Mouse (Mus musculus): Measurements from ENCODE around the gene Ncstn. TPM values are rescaled to one million over a fixed set of nuclear protein-coding genes. Genes with fewer than 3 reads are reported as not detected.

Ncstn gene
- 100 to 1,000 TPM in 1 of 2 experiments, 10 to 100 TPM in 1; 99.5 to 121 TPM for polyA plus RNA-seq (2017; shearing (Covaris generic))

DNA sequence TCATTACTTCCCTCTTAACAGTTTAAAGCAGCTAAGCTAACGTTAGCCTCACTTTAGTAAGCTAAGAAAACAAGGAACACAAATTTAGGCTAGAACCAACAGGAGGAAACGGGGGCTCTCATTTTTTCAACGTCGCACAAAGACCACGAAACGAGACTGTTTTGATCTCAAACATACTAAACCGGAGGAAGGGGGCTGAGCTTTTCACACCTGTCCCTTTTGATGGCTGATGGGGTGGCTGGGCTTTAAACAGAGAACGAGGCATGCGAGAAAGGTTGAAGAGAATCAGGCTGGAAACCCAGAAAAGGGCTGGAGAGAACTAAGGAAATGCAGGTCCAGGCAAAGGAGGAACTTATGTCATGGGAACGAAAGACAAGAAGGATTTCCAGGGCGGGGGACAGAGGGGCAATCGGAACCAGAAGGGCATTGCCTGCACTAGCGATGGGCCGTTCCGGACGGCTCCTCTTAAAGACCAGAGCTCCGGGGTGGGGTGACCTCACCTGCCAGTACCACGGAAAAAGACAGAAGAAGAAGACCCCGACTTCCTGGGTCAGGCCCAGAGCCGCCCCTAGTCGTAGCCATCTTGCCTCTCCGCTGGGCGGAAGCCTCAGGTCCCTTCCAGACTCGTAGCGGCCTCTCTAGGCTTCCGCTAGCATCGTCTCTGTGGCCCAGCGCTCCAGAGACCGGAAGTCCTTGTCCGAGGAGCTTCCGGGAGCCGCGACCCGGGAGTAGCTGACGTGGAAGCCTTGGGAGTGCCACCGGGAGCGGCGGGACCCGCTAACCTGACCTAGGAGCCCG, at the start of gene Ncstn, which contains the start of gene Copa:
Ncstn (minus strand) TSS at position 695 of the 798 bp plus-strand sequence.
Copa (plus strand) TSS at position 429 of the 798 bp plus-strand sequence.

DNA sequence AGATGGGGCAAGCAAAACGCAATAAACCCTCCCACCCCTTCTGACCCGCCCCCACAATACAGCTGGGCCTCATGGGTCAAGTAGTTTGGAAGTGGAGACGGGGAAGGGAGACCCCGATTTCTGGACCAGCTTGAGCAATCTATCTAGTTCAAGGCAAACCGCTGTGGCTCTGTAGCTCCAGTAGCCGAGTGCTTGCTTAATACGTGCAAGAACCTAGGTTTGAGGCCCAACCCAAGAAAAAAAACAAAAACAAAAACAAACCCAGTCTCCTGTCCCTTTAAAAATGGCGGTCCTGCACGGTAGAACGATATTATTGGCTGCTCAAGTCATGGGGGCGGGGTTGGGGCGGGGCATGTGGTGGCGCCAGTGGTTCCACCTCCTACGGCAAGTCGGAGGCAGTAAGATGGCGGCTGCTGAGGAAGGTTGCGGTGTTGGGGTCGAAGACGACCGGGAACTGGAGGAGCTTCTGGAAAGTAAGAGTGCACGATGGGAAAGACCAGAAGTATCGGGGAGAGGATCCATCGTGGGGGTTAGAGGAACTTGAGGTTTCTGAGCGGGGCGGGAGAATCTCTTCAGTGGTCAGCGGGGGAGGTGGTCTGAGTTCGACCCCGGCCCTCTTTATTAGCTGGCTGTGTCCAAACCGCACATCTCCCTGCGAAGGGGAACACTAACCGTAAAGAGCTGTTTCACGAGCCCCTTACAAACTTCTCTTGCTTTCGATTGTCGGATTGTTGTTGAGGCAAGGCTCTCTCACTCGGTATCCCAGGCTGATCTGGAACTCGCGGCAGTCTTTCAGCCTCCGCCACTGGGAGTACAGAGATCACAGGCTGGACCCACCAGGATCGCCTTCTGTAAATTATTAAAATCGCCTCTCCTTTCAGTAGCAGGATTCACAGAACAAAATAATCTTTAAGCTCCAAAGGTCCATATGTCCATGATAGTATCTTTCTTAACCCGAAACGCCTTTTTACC, 44.1 kb upstream of the Ncstn start, which contains the start of gene Pex19:
Pex19 (plus strand) TSS at position 380 of the 972 bp plus-strand sequence.

DNA sequence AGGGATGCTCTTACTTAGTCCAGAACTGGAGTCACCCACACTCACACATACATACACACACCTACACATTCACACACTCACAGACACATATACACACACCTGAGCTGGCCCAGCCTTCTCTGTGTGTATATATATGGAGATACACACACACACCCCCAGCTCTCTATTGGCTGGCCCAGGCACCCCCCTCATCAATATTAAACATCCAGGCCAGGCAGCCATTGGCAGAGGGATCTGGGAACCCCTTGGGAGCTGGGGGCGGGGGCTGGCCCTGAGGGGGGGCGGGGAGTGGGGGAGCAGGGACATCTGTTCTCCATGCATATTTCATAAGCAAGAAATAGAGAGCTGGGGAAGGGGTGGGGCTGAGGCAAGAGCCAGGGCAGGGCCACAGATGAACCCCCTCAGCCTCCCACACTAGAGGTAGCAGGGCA, 25.1 kb downstream of the Ncstn start, which contains the start of gene Nhlh1:
Nhlh1 (minus strand) TSS at position 83 of the 431 bp plus-strand sequence.

DNA sequence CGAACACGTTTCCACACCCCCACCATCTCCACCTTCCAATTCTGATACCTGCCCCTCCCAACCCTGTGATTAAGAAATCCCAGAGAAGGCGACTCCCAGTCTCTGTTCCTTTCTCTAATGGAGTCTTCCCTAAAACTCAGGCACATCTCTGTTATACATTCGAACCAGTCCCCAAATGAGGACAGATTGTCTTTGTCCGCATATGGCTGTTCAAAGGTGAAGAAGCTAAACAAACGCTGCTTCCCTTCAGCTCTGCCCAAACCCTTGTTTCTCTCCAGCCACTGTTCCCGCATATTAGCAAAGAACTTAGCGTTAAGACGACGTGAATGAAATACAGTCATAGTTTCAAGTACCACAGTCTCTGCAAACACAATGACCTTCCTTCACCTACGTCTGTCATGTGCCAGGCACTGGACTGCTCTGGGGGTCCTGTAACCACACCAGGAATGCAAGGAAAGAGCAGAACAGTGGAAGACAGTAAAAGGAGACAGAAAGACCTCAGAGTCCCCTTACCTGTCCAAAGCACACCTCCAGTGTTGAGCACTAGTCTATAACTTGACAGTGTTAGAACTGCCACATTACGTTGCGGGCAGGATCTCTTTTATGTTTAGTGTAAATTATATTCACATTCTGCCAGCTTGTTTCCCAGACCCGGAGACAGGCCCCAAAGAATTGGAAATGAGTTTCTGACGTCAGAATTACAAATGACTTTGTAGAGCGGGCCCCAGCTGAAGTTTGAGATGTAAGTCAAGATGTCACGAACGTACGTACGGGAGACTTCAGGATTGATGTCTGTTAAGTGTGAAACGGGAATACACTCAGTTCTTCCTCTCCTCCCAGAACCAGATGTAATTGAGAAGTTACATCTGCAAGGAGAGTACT, 54.0 kb downstream of the Ncstn start, which contains the start of gene Vangl2:
Vangl2 (minus strand) TSS at position 51 of the 882 bp plus-strand sequence.

Other genes starting within 250 kb of the Ncstn start
- 100 to 1,000 TPM; 116 to 121 TPM for gene Cd84, start 243.1 kb downstream of the Ncstn start, polyA plus RNA-seq (2017; shearing (Covaris generic))
- gene Gm10521, start 187.1 kb downstream of the Ncstn start, polyA plus RNA-seq (2017; shearing (Covaris generic)): under 1 TPM; 0.37 to 0.47 TPM
- gene Slamf6, start 165.3 kb downstream of the Ncstn start, polyA plus RNA-seq (2017; shearing (Covaris generic)): 100 to 1,000 TPM; 564 to 674 TPM
- 1 to 10 TPM in 1 of 2 experiments, under 1 TPM in 1; 0.39 to 6.2 TPM for gene Vangl2, start 54.4 kb downstream of the Ncstn start, polyA plus RNA-seq (2017; shearing (Covaris generic))
- gene Nhlh1, start 25.2 kb downstream of the Ncstn start, polyA plus RNA-seq (2017; shearing (Covaris generic)): not detected
- gene Copa, start 266 bp downstream of the Ncstn start, polyA plus RNA-seq (2017; shearing (Covaris generic)): 100 to 1,000 TPM; 141 to 203 TPM
- 10 to 100 TPM; 58.1 to 61.7 TPM for gene Pex19, start 44.0 kb upstream of the Ncstn start, polyA plus RNA-seq (2017; shearing (Covaris generic))
- gene Dcaf8, start 65.3 kb upstream of the Ncstn start, polyA plus RNA-seq (2017; shearing (Covaris generic)): 100 to 1,000 TPM; 103 to 111 TPM
- 10 to 100 TPM; 40.7 to 73.2 TPM for gene Pea15a, start 124.0 kb upstream of the Ncstn start, polyA plus RNA-seq (2017; shearing (Covaris generic))
- not detected for gene Casq1, start 137.1 kb upstream of the Ncstn start, polyA plus RNA-seq (2017; shearing (Covaris generic))
- gene Atp1a4, start 175.6 kb upstream of the Ncstn start, polyA plus RNA-seq (2017; shearing (Covaris generic)): not detected
- gene Igsf8, start 178.8 kb upstream of the Ncstn start, polyA plus RNA-seq (2017; shearing (Covaris generic)): 10 to 100 TPM; 15.4 to 31.1 TPM
- under 1 TPM; 0.17 to 0.42 TPM for gene Atp1a2, start 215.3 kb upstream of the Ncstn start, polyA plus RNA-seq (2017; shearing (Covaris generic))
- gene Kcnj9, start 246.5 kb upstream of the Ncstn start, polyA plus RNA-seq (2017; shearing (Covaris generic)): not detected

Data from activated CD4-positive, CD25-positive, alpha-beta regulatory T cell (primary cell).